Mouse (Mus musculus): Measurements from ENCODE around the gene Tpbgl.

Tpbgl gene

DNA sequence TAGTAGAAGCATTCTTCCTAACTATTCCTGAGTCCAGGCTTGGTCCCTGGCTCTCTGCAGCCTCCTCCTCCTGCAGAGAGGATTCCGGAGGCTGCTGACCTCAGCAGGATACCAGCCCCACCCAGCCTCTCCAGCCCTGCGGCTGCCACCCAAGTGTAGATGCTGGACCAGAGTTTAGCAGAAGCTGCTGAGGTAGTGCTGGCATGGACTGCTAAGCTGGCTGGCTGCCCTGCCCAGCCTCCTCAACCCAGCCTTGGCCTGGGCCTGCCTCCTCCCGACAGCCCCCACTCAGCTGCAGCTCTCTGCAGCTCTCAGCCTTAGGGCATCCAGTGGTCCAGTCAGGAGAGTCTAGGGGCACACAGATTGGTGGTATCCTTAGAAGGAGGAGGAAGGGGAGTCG is 14.3 kb upstream of the Tpbgl start:
- peak in 1 of 2 experiments; percentile 36 for DNase-seq

DNA sequence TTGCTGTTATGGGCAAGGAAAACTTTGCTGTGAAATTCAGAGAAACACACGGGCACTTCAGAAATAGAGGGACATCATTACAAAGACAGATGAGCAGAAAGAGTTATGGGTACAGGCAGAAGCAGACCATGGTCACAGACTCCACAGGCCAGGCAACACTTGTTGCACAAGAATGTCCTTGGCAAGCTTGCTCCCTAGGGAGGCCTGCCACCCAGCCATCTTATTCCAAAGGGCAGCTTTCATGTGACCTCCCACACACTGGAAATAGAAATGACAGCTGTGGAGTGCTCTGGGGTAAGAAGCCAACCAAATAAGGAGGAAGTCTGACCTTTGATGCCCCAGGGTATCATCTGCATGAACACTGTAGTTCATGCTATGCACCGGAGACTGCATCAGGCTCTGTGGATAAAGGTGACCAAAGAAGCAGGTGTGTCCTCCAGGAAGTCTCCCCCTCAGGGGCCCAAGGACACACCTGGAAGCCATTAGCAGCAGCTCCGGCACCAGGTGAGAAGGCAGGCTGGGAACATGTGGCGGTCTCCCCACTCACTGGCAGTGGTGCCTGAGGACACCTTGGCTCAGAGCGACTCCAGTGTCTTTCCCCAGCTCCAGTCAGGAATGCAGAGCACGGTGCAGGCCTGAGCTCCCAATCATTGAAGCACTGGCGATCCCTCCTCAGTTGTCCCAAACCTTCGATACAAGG is 7.2 kb upstream of the Tpbgl start:
- no peak for DNase-seq

DNA sequence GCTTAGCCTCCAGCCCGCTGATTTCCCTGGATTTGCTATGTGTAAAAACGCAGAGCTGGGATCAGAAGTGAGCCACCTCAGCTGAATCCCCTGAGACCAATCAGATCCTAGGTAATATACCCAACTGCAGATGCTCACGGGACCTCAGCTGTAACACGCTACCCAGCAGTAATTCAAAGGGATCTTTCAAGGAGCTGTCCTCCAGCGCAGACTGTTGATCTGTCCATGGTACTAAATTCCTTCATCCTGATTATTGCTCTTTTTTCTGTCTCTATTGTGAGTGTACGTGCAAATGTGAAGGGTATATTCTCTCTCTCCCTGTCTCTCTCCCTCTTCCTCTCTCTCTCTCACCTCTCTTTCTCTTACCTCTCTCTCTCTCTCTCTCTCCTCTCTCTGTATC is 5.4 kb upstream of the Tpbgl start:
- no peak for DNase-seq

DNA sequence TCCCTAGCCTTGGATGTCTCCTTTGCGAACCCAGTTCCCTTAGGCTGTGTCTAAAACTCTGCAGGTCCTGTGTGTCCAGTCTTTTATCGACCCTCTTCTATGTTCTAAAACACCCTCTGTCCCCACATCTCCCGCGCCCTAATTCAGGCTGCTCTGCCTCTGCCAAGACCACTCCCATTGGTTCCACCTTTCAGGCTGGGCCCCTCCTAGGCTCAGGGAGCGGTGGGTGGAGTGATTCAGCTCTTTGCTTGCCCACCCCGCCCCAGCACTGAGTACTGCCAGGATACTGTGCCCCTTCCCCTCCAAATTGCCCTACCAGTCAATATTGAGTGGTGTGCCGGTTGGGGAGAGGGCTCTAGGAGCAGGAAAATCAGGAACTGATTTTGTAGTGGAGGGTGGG is 463 bp upstream of the Tpbgl start:
- DNase-seq, result no peak

DNA sequence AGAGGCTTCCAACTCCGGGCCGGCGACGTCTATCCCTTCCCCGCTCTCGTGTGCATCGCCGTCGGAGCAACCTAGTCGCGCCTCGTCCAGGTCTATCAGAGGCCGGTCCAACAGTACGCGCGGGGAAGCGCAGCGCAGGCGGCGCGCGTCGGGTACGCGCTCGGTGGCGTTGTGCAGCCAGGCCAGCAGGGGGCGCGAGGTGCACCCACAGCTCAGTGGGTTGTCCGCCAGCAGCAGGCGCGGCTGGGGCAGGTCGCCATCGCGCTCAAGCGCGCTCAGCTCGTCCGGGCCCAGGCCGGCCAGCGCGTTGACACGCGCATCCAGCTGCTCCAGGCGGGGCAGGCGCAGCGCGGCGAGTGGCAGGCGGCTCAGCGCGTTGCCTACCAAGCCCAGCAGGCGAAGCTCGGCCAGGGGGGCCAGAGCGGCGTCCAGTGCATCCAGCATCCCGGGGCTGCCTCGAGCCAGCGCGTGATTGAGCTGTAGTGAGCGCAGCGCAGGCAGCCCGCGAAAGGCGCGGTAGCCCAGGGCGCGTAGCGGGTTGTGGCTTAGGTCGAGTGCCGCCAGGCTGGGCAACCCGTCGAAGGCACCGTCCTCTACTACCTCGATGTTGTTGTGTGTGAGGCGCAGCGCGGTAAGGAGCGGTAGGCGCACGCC is 1.1 kb downstream of the Tpbgl start:
- peak; percentile 67 to 79 for DNase-seq

DNA sequence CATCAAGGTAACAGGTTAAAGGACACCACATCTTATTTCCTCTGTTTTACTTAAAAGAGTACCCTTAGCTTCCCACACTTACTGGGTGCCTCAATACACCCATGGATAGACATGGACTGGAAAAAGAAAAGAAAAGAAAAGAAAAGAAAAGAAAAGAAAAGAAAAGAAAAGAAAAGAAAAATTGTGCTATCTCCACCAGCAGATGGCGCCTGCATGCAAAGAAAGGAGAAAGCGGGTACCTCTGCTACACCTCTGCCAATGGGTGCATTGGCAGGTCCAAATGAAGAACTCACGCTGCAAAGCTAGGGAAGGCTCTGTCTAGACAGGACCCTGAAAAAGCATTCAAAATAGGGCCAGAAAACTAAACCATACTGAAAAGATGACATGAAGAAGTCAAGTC is 8.0 kb downstream of the Tpbgl start:
- peak; percentile 43 to 62 for DNase-seq

DNA sequence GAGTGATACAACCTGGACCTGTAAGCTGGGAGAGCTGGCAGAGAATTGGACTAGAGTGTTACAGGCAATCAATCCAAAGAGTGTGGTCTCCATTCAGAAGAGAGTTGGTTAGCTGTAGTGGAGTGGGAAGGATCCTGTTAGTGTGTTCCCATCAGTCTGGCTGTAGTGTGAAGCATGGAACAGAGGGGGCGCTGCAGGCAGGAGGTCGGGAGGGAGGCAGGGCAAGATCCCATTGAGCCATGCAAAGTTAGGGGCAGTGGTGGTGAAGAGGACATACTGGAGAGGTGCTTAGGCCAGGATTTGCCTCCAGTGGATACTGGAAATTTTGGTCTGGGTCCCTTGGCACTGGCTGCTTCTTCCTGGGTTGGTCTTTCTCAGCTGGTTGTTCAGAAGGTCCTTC is 8.6 kb downstream of the Tpbgl start:
- no peak for DNase-seq

DNA sequence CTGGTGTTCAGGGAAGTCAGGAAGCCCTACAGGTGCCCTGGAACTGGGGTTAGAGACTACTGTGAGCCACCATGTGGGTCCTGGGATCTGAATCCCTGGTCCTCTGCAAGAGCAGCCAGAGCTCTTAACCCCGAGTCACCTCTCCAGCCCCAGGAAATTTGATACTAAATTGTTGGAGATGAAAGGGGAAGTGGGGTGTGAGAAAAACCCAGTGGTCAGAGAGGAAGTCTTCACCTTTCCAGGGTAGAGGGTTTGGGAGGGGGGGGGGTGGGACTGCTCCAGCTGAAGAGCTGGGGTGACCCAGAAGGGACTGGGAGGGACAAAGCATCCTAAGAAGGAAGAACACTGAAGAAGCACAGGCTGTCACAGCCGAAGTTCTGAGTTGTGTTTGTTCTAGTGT is 19.3 kb downstream of the Tpbgl start:
- DNase-seq, result no peak

DNA sequence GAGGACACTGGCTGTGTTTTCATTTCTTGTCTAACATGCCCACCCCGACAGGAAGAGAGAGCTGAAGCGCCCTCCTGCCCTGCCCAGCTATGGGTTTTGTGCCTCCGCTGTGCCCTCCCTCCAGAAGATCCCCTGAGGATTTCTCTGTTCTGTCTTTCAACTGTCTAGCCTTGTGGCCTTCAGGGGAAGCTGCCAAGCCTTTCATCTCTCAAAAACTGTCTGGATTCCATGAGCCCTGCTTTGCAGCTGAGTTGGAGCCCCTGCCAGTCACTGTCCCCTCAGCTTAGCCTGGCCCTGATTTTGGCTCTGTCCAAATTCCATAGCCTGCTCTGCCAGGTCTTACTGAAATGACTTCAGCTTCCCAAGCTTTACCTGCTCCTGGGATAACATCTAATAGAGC is 20.1 kb downstream of the Tpbgl start:
- no peak for DNase-seq

DNA sequence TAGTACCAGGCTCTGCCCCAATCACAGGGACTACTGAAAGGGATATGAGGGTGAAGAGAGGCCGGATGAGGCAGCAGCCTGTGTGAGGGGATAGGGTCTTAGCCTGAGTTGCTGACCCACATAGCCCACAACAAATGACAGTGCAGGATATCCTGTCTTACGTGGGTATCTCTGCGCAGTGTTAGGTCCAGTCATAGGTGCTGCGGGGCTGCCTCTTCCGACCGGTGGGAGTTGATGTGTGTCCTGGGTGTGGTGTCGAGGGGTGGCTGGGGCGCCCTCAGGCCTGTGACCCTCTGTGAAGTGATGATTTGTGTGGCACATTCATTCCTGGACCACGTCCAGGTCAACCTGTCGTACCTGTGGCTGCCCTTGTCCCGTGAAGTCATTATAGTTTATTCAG is 20.6 kb downstream of the Tpbgl start:
- DNase-seq, result no peak

DNA sequence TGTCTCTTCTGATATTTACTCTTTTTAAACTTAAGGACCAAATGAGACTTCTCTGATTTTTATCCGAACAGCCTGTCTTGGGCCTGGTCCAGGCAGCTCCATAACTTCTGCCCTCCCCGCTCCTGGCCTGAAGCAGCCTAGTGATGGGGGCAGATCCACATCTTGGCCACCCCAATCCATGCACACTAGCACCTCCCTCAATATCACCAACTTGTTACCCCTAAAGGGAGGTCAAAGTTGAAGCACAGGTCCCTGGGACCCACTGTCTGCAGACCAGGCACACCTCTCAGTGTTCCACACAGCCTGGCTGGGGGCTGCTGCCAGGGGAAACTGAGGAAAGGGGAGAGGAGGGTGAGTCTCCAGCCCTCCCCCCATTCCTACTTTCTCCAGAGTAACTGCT is 21.8 kb downstream of the Tpbgl start:
- no peak for DNase-seq

DNA sequence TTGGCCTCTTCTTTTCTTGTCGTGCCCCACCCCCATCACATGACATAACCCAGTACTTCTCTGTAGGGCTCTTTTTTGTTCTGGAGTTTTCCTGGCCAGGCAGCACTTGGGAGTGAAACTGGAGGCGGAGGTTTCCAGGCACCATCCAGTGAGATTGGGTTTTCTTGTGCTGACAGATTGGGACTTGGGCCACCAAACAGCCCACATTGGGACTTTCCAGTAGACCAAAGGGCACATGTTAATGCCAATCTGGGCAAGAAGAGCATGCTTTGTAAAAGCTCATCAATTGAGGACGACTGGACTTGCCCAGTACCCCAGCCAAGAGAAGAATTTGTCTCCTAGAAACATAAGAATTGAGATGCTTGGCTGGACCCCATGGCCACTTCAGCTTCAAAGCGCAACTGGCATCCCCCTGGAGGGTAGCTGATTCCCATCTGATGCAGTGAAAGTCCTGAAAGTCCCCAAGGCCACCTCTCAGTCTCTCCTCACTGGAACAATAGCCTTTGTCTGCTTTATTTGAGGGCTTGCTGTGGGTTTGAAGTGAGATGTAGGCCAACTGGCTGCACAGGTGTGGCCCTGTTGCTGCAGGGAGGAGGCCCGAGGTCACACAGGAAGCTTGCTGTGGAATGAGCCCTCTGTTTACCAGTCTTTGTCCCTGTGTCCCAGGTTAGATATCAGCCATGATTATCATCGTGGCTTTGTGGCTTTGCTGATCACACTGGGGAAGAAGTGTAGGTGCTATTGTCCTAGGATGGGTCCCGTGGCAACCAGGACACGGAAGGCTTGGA is 22.8 kb downstream of the Tpbgl start:
- no peak for DNase-seq

DNA sequence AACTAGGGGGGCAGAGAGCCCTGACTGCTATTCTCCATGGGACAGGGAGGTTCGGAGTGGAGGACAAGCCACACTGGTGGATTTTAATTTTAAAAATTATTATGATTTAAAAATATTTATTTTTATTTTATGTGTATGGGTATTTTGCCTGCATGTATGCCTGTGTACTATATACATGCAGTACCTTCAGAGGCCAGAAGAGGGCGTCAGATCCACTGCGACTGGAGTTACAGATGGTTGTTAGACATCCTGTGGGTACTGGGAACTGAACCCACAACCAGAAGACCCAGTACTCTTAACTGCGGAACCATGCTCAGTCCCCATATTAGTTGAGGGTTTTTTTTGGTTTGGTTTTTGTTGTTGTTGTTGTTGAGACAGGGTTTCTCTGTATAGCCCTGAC is 28.2 kb downstream of the Tpbgl start:
- DNase-seq, result no peak

DNA sequence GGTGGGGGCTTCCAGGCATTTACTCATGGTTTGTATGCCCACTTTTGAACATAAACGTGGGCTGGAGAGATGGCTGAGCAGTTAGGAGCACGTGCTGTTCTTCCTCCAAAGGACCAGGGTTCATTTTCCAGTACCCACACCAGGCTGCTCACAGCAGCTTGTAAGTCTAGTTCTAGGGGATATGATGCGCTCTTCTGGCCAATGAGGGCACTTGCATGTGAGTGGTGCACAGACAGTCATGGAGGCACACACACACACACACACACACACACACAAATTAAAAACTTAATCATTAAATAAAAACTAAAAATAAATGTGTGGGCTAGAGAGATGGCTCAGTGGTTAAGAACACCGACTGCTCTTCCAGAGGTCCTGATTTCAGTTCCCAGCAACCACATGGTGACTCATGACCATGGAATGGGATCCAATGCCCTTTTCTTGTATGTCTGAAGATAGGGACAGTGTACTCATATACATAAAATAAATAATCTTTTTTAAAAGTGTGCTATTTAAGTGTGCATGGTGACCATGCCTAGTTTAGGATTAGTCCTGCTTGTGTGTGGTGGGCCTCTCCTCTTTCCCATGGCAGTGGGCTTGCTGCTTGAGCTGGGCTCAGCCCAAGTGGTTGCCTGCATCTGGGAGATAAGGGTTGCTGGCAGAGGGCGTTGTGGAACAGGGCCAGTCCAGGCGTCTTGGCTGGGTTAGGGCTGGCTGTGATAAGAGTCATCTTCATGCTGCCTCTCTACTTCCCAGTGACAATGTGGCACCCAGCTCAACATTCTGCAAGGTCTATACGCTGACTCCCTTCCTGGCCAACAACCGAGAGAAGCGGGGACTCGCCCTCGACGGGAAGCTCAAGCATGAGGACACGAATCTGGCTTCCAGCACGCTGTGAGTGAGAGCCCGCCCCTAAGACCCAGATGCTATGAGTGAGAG is 32.8 kb downstream of the Tpbgl start:
- DNase-seq, result no peak

DNA sequence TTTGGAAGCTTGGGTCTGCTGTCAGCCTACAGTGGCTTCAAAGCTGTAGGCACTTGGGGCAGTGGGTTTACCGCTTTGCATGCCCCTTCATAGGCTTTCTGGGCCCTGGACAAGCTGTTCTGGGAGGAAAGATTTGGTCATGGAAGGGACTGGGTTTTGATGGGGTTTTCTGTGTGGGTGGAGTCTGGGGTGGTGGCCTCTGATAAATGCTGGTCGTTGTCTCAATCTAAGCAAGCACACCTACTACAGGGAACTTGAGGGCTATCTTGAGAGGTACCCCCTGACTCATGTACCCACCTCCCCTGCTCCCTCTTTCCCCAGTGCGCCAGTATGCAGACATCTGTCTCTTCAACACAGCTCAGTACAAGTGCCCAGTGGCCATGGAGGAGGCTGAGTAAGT is 34.2 kb downstream of the Tpbgl start:
- no peak for DNase-seq

DNA sequence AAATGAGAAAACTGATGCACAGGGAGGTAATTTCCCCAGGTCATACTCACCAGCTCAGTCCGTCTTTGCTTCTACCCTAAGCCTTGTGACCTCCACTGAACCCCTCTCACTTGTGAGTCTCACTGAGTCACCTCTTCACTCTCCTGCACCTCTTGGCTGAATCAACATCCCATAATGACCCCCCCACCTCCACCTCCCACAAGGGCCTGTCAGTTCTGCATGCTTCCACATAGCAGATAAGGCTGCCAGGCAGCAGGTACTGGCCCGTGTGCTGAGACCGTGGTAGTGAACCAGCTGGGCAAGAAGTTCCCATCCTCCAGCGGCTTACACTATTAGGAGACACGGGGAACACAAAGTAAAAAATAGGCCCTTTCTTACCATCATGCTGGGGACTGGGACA is 36.3 kb downstream of the Tpbgl start:
- no peak for DNase-seq

DNA sequence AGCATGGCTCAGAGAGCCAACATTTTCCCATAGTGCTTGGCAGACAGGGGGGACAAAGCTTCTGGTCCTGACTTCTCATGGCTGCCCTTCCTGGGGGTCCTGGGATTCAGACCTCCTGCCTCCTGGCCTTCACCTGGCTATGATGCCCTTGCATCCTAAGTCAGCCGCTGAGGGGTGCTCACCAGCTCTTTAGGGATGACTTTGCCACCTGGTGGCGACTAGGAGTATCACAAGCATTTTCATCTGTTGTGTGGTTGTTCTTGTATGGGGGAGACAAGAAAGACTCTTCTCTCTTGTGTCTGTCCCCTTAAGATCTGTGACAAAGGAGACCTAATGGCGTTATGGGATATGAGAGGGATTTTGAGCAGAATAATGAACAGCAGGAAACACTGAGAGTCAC is 36.8 kb downstream of the Tpbgl start:
- DNase-seq, result peak; percentile 80 to 85

DNA sequence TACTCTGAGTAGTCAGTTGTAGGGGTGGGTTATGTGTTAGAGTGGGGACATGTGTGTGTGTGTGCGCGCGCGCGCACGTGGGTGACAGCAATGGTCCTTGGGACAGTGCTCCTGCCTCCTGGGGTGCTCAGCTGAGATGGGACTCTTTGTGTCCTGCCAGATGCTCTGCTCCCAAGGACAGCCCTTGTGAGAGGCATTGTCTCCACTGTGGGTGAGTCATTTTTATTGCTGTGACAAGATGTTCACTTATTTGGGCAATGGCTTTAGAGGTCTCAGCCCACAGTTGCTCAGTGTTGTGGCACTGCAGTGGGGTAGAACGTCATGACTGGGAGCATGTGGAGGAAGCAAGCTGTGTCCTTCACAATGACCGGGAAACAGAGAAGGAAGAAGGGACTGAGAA is 40.9 kb downstream of the Tpbgl start:
- DNase-seq, result no peak

DNA sequence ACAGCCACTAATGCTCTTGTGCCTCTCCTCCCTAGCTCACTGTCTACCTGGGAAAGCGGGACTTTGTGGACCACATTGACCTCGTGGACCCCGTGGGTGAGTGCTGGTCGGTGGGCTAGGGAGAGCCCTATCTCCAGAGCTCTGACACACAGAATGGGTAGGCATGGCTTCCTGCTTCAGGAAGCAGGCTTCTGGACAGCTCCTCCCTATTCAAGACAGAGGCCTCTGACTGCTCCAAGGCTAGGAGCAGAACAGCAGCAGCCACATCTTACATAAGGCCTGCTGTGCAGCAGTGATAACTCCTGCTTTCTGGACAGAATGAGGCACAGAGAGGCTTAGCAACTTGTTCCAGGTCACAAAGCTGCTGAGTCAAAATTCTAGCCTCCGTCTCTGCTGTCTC is 43.3 kb downstream of the Tpbgl start:
- no peak for DNase-seq

DNA sequence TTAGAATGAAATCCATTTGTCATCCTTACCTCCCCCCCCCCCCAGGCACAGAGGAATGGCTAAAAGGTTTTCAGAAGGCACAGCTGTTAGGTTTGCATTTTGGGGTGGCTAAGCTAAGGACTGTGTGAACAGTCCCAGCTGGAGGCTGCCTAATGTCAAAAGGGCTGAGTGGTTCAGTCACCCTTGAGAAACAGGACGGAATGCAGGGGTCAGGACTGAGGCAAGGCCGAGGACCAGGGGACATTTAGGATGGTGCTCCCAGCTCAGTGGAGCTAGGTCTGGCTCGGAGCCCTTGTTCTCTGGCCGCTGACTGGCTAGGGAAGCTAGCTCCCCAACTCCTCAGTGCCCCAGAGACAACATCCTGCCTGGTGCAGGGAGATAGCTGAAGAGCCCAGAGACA is 44.0 kb downstream of the Tpbgl start:
- no peak for DNase-seq

DNA sequence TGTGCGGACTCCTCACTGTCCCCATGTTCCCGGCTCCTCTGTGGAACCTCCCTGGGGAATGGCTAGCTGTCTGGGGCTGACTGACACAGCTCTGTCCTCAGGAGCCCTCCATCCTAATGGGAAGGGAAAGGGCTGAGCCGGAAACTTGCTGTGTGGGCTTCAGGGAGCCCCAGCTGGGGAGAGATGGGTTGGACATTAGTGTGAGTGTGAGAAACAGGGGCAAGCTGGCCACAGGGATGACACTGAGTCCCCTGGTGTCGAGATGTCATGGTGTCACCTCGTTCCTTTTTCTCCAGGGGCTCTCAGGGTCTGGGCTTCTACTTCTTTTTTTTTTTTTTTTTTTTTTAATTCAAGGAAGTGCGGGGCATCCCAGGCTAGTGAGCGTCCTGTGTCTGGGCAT is 44.6 kb downstream of the Tpbgl start:
- DNase-seq, result no peak

DNA sequence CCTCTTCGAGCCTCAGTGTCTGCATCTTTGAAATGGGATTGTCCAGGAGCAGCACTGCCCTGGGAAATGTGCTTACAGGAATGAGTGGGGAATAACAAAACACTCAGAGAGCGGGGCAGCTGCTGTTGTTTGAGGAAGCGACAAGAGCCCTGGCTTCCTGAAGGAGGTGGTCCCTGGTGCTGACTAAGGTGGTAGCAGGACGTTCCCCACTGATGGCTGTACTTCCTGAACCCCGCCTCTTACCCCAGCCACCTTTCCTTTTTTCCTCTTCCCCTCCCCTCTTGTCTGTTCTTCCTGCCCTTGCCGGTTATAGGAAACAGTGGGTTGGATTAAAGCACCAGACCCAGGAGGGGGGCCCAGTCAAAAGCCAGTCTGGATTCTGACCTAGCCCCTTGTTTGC is 46.7 kb downstream of the Tpbgl start:
- no peak for DNase-seq

All from cerebellum, postnatal 36 days (tissue).